Mouse (Mus musculus) midbrain, embryonic 16.5 days (tissue): ENCODE data around the gene Mast4. TPM values are rescaled to one million over a fixed set of nuclear protein-coding genes. Genes with fewer than 3 reads are reported as not detected.
A peak's percentile ranks its signal among the peaks of the same experiment; 100 is the strongest.

ENCODE experiments used
- ATAC-seq: fragments of 200-750 bp; cut with Nextera tagmentation; 2 replicates; pipeline ENCODE4 v1.8.0; 2017; ENCODE audit warnings: moderate TSS enrichment
- H3K27ac ChIP-seq: fragments of 300-500 bp; sonication (generic); 2 replicates; pipeline ENCODE4 v1.5.1; 2014; ENCODE audit warnings: mild to moderate bottlenecking, low read length, mixed read lengths
- H3K27me3 ChIP-seq: fragments of 300-500 bp; sonication (generic); 2 replicates; pipeline ENCODE4 v1.6.1; 2014; ENCODE audit warnings: low read depth, low read length, mixed read lengths; ENCODE audit not compliant: control insufficient read depth, insufficient read depth
- H3K36me3 ChIP-seq: fragments of 300-500 bp; sonication (generic); 2 replicates; pipeline ENCODE4 v1.6.1; 2014; ENCODE audit warnings: mild to moderate bottlenecking, low read length, moderate library complexity, mixed read lengths; ENCODE audit not compliant: control insufficient read depth, insufficient read depth
- H3K4me1 ChIP-seq: fragments of 300-500 bp; sonication (generic); 2 replicates; pipeline ENCODE4 v1.6.1; 2014; ENCODE audit warnings: mild to moderate bottlenecking, low read length, mixed read lengths; ENCODE audit not compliant: control insufficient read depth, insufficient read depth
- H3K4me2 ChIP-seq: fragments of 300-500 bp; sonication (generic); 2 replicates; pipeline ENCODE4 v1.6.1; 2014; ENCODE audit warnings: mild to moderate bottlenecking, low read length, mixed read lengths
- H3K4me3 ChIP-seq: fragments of 300-500 bp; sonication (generic); 2 replicates; pipeline ENCODE4 v1.5.1; 2014; ENCODE audit warnings: low read depth, mild to moderate bottlenecking, low read length, moderate library complexity, mixed read lengths
- H3K9ac ChIP-seq: fragments of 300-500 bp; sonication (generic); 2 replicates; pipeline ENCODE4 v1.6.1; 2014; ENCODE audit warnings: low read depth, low read length, mixed read lengths
- H3K9me3 ChIP-seq: fragments of 300-500 bp; sonication (generic); replicated peaks from 2 replicates; pipeline ENCODE4 v1.6.1; 2014; ENCODE audit warnings: mild to moderate bottlenecking, low read length, mixed read lengths; ENCODE audit not compliant: control insufficient read depth, poor library complexity, severe bottlenecking
- WGBS: fragments of 180-500 bp; shearing (Covaris S2); extraction: QIAGEN DNeasy Blood & Tissue Kit; methylation state at CpG from one replicate; pipeline ENCODE4 v1.1.7; 2014; 5-methylcytosine and 5-hydroxymethylcytosine counted together
- polyA plus RNA-seq: library from polyadenylated mRNA; unstranded; fragments of >200 nt; fragmentation: Nextera tagmentation; extraction: Ambion mirVana; gene quantifications from 2 replicates; pipeline ENCODE4 v1.2.1, GENCODE M21; 2015

The Mast4 gene
- polyA plus RNA-seq, 1 experiment from 2014 or later = 33.8 TPM

GRCm38 (mm10) chr13:102888895-102889490 lies 445.3 kb downstream of the Mast4 start:
- no peaks in the 10 kb centered on the region for H3K36me3 ChIP-seq
- H3K27ac ChIP-seq = no peak overlapping the region; the same call in 1 of the 2 replicates
- H3K4me3 ChIP-seq = no peak overlapping the region
- H3K4me1 ChIP-seq = peaks cover 9% of the 10 kb centered on the region
- 81% methylated on average over 15 of the region's 15 CpGs for WGBS
- no peak overlapping the region for H3K9ac ChIP-seq
- no peaks in the 10 kb centered on the region for H3K27me3 ChIP-seq
- H3K4me2 ChIP-seq = no peak overlapping the region
- no peak for ATAC-seq
- no peaks in the 10 kb centered on the region for H3K9me3 ChIP-seq

- Histone ChIP-seq H3K4me1 (peaks cover 2% of the 10 kb centered on the region; the same call in 1 of the 2 replicates), H3K27me3 (no peaks in the 10 kb centered on the region), H3K36me3 (no peaks in the 10 kb centered on the region), H3K9ac (no peak overlapping the region), H3K9me3 (no peaks in the 10 kb centered on the region), H3K4me3 (no peak overlapping the region), H3K4me2 (no peak overlapping the region), H3K27ac (no peak overlapping the region)
- 54% methylated on average over 8 of the region's 8 CpGs for WGBS
- ATAC-seq = peak; percentile 57; the same call in 1 of the 2 replicates
Measured at GRCm38 (mm10) chr13:102888211-102888610, 446.1 kb downstream of the Mast4 start.

DNA sequence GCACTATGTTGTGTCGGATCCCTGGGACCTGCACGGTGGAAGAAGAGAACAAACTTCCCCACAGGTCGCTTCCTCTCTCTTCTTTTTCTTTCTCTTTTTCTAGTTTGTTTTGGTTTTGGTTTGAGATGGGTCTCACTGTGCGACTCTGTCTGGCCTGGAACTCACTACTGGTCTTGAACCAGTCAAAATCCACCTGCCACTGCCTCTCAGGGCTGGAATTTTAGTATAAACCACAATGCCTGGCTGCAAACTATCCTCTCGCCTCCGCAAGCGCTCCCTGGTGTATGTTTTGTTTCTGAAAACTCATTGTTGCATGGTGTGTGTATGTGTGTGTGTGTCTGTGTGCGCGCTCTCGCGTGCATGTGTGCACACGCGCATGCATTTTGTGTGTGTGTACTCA lies 446.8 kb downstream of the Mast4 start:
- H3K27ac ChIP-seq = no peak overlapping the region
- H3K36me3 ChIP-seq = no peaks in the 10 kb centered on the region
- no peak overlapping the region for H3K4me3 ChIP-seq
- H3K27me3 ChIP-seq = no peaks in the 10 kb centered on the region
- no peak for ATAC-seq
- 95% methylated on average over 13 of the region's 13 CpGs for WGBS
- no peaks in the 10 kb centered on the region for H3K4me1 ChIP-seq
- no peaks in the 10 kb centered on the region for H3K9me3 ChIP-seq
- no peak overlapping the region for H3K9ac ChIP-seq
- H3K4me2 ChIP-seq = no peak overlapping the region

- Histone ChIP-seq H3K4me2 (no peak overlapping the region), H3K9me3 (no peaks in the 10 kb centered on the region), H3K27ac (no peak overlapping the region), H3K36me3 (no peaks in the 10 kb centered on the region), H3K4me1 (no peaks in the 10 kb centered on the region), H3K4me3 (no peak overlapping the region), H3K9ac (no peak overlapping the region), H3K27me3 (no peaks in the 10 kb centered on the region)
- ATAC-seq = no peak
- 69% methylated on average over 8 of the region's 8 CpGs for WGBS
Measured at GRCm38 (mm10) chr13:102886788-102887187, 447.5 kb downstream of the Mast4 start.

DNA sequence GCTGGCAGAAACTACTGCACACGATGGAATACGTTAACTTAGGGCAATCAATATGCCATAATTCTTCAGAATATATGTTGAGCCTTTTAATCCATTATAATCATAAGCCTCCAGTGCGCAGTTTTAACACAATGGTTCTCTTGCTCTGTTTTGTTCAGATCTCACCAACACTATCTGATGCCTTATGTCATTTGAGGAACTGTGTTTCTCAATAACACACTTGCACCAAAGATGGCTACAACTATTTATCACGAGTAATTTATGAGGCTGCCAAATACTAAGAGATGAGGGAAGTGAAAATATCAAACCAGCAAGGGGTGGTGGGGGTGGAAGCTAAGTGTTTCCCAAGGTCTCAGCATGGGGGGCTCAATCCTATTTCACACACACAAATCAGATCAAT lies 448.1 kb downstream of the Mast4 start:
- 52% methylated on average over 4 of the region's 4 CpGs for WGBS
- Histone ChIP-seq H3K9me3 (no peaks in the 10 kb centered on the region), H3K9ac (no peak overlapping the region), H3K4me1 (no peaks in the 10 kb centered on the region), H3K36me3 (no peaks in the 10 kb centered on the region), H3K27me3 (no peaks in the 10 kb centered on the region), H3K4me3 (no peak overlapping the region), H3K27ac (no peak overlapping the region), H3K4me2 (no peak overlapping the region)
- ATAC-seq = no peak

GRCm38 (mm10) chr13:102880381-102881076 lies 453.8 kb downstream of the Mast4 start:
- 91% methylated on average over 7 of the region's 7 CpGs for WGBS
- no peak for ATAC-seq
- no peaks in the 10 kb centered on the region for H3K27me3 ChIP-seq
- H3K4me1 ChIP-seq = peaks cover 7% of the 10 kb centered on the region
- H3K9ac ChIP-seq = no peak overlapping the region
- H3K4me2 ChIP-seq = no peak overlapping the region
- no peaks in the 10 kb centered on the region for H3K9me3 ChIP-seq
- no peak overlapping the region for H3K27ac ChIP-seq
- H3K4me3 ChIP-seq = no peak overlapping the region
- H3K36me3 ChIP-seq = no peaks in the 10 kb centered on the region

DNA sequence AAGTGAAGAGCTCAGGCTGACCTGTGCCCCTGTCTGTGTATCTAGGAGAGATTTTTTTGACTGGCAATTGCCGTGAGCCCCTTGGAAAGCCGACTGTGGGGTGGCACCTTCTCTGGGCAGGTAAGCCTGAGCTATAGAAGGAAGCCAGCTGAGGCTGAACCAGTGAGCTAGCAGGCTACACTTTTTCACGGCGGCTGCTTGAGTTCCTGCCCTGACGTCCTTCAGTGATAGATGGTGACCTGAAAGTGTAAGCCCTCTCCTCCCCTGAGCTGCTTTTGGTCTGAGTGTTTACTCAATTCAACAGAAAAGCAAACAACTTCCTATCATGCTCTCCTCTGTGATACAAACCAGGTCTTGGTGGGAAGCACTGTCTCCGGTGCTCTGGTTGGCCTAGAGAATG lies 455.7 kb downstream of the Mast4 start:
- no peaks in the 10 kb centered on the region for H3K9me3 ChIP-seq
- no peak overlapping the region for H3K9ac ChIP-seq
- H3K27me3 ChIP-seq = no peaks in the 10 kb centered on the region
- H3K36me3 ChIP-seq = no peaks in the 10 kb centered on the region
- no peak for ATAC-seq
- no peak overlapping the region for H3K4me2 ChIP-seq
- H3K4me1 ChIP-seq = peaks cover 15% of the 10 kb centered on the region
- no peak overlapping the region for H3K4me3 ChIP-seq
- H3K27ac ChIP-seq = no peak overlapping the region
- 72% methylated on average over 6 of the region's 6 CpGs for WGBS

DNA sequence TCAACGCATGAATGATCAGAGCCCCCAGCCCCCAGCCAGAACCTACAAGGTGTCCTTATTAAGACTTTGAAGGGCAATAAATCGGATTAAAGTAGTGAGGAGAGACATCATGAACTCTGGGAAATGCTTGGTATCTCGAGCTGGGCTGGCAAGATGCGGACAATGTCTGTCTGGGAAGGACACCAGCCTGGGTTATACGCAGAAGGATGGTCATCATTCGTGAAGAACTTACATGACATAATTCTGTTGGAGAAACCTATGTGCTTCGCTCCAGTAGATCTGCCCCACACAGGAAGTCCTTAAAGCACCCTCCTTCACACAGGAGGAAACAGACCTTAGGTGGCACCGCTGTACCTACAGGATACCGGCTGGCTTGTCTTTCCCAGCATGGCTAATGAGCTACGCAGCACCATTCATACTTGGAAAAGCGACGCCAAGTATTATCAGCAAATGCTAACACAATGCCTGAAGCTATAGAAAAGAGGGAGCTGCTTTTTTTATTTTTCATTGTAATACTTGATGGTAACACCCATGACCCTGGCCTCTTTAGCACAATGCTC lies 456.5 kb downstream of the Mast4 start:
- H3K27me3 ChIP-seq = no peaks in the 10 kb centered on the region
- no peak overlapping the region for H3K4me2 ChIP-seq
- H3K36me3 ChIP-seq = no peaks in the 10 kb centered on the region
- no peaks in the 10 kb centered on the region for H3K9me3 ChIP-seq
- H3K27ac ChIP-seq = no peak overlapping the region
- H3K9ac ChIP-seq = no peak overlapping the region
- no peak for ATAC-seq
- H3K4me3 ChIP-seq = no peak overlapping the region
- WGBS = 60% methylated on average over 12 of the region's 12 CpGs
- H3K4me1 ChIP-seq = peaks cover 15% of the 10 kb centered on the region

GRCm38 (mm10) chr13:102877154-102877553 lies 457.1 kb downstream of the Mast4 start:
- Histone ChIP-seq H3K9me3 (no peaks in the 10 kb centered on the region), H3K36me3 (no peaks in the 10 kb centered on the region), H3K4me1 (peaks cover 15% of the 10 kb centered on the region), H3K4me3 (no peak overlapping the region), H3K27ac (no peak overlapping the region), H3K9ac (no peak overlapping the region), H3K4me2 (no peak overlapping the region), H3K27me3 (no peaks in the 10 kb centered on the region)
- 79% methylated on average over 8 of the region's 8 CpGs for WGBS
- no peak for ATAC-seq
